Mouse (Mus musculus): Measurements from ENCODE around the gene Akap6. TPM values are rescaled to one million over a fixed set of nuclear protein-coding genes. Genes with fewer than 3 reads are reported as not detected.

Akap6 gene
- polyA plus RNA-seq, 1 experiment from 2014 or later = 19.4 TPM

DNA sequence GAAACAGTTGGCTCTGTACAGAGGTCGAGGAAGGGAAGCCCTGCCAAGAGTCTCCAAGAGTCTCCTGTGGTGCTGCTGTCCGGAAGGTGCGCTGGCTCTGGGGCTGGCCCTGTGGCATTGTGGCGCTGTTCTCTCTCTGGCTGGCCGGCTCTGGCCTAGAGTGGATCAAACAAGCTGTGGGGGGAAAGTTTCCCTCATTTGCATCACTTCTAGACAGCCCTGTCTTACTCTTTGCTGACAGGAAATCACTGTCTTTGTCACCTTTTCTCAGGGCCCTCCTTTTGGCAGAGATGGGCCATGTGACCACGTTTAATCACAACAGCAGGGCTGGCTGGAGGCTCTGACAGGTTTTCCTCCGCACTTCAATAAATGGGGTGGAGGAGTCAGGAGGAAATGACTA, 333.6 kb downstream of the Akap6 start:
- no peak overlapping the region for H3K4me3 ChIP-seq

GRCm38 (mm10) chr12:53033404-53033913, 334.3 kb downstream of the Akap6 start:
- H3K4me2 ChIP-seq (replicated peaks) = peak overlapping the region; percentile 26
- ATAC-seq (replicated peaks) = peak; percentile 88
- H3K9me3 ChIP-seq = no peaks in the 10 kb centered on the region
- peaks cover 19% of the 10 kb centered on the region for H3K4me1 ChIP-seq
- H3K9ac ChIP-seq (replicated peaks) = no peak overlapping the region
- no peak overlapping the region for H3K4me3 ChIP-seq
- WGBS = 2% methylated on average over 14 of the region's 14 CpGs
- no peaks in the 10 kb centered on the region for H3K36me3 ChIP-seq
- peak overlapping the region; percentile 82 for H3K27ac ChIP-seq (replicated peaks)
- H3K27me3 ChIP-seq = no peaks in the 10 kb centered on the region

More for the DNA sequence above, 333.6 kb downstream of the Akap6 start:
- Histone ChIP-seq H3K36me3 (no peaks in the 10 kb centered on the region), H3K4me2 (replicated peaks) (no peak overlapping the region; the same call in 1 of the 2 replicates), H3K27ac (replicated peaks) (peak overlapping the region; percentile 82), H3K27me3 (no peaks in the 10 kb centered on the region), H3K9me3 (no peaks in the 10 kb centered on the region), H3K4me1 (peaks cover 19% of the 10 kb centered on the region), H3K9ac (replicated peaks) (no peak overlapping the region)
- ATAC-seq (replicated peaks) = peak; percentile 91
- 1% methylated on average over 7 of the region's 7 CpGs for WGBS

- 84% methylated on average over 5 of the region's 5 CpGs for WGBS
- no peak overlapping the region for H3K27ac ChIP-seq (replicated peaks)
- no peaks in the 10 kb centered on the region for H3K4me1 ChIP-seq
- no peaks in the 10 kb centered on the region for H3K9me3 ChIP-seq
- no peak overlapping the region for H3K9ac ChIP-seq (replicated peaks)
- H3K36me3 ChIP-seq = no peaks in the 10 kb centered on the region
- no peak overlapping the region for H3K4me2 ChIP-seq (replicated peaks)
- ATAC-seq (replicated peaks) = no peak
- H3K4me3 ChIP-seq = no peak overlapping the region
- no peaks in the 10 kb centered on the region for H3K27me3 ChIP-seq
Measured at GRCm38 (mm10) chr12:53040634-53041033, 341.5 kb downstream of the Akap6 start.

DNA sequence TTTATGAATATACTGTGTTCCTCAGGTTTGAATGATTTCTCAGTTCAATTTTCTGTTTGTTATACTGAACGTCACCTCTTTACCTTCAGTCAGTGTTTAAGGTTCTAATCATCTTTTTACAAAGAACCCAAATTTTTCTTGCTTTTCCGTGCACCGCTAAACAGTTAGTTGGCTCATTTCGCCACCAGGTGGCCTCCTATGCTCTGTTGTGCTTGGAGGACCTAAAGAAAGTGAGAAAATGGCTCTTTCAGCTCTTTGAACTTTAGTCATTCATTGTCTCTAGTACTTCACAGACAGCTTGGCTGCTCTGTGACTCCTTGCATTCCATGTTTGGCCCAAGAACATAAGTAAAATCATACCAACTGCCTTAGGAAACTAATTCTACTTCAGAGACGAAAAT, 343.6 kb downstream of the Akap6 start:
- Histone ChIP-seq H3K9ac (replicated peaks) (no peak overlapping the region), H3K27me3 (no peaks in the 10 kb centered on the region), H3K4me2 (replicated peaks) (no peak overlapping the region), H3K36me3 (no peaks in the 10 kb centered on the region), H3K9me3 (no peaks in the 10 kb centered on the region), H3K4me3 (no peak overlapping the region), H3K4me1 (no peaks in the 10 kb centered on the region), H3K27ac (replicated peaks) (no peak overlapping the region)
- WGBS = 15% methylated on average over 5 of the region's 5 CpGs
- 0 out of 2 replicates have a peak, but pooled peaks have one; percentile 16 for ATAC-seq (replicated peaks)

DNA sequence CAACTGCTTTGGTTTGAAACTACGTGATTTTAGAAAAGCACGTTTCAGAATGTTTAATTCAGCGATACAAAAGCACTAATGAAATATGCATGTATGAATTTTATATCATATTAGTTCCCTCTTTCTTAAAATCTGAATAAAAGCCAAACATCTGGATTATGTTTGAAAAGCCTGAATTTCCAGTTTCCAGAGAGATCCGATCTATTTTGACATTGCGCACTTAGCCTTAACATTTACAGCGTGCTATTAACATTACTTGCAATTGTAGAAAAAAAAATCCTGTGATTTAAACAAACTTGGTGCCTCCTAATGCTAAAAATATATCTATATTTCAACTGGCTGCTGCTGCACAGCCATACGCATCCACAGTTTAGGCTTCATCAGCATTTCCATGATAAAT, 358.4 kb downstream of the Akap6 start:
- H3K36me3 ChIP-seq = no peaks in the 10 kb centered on the region
- H3K27me3 ChIP-seq = no peaks in the 10 kb centered on the region
- H3K9ac ChIP-seq (replicated peaks) = no peak overlapping the region
- WGBS = 82% methylated on average over 7 of the region's 7 CpGs
- H3K4me2 ChIP-seq (replicated peaks) = no peak overlapping the region
- peaks cover 31% of the 10 kb centered on the region for H3K4me1 ChIP-seq
- H3K9me3 ChIP-seq = no peaks in the 10 kb centered on the region
- H3K4me3 ChIP-seq = no peak overlapping the region
- no peak for ATAC-seq (replicated peaks)
- no peak overlapping the region for H3K27ac ChIP-seq (replicated peaks)

- WGBS = 7% methylated on average over 6 of the region's 6 CpGs
- H3K27me3 ChIP-seq = no peaks in the 10 kb centered on the region
- no peak overlapping the region for H3K4me3 ChIP-seq
- H3K4me1 ChIP-seq = peaks cover 58% of the 10 kb centered on the region
- peak overlapping the region; percentile 47; the same call in 1 of the 2 replicates for H3K27ac ChIP-seq (replicated peaks)
- H3K9me3 ChIP-seq = no peaks in the 10 kb centered on the region
- no peaks in the 10 kb centered on the region for H3K36me3 ChIP-seq
- ATAC-seq (replicated peaks) = no peak
- H3K4me2 ChIP-seq (replicated peaks) = no peak overlapping the region
- H3K9ac ChIP-seq (replicated peaks) = no peak overlapping the region
Measured at GRCm38 (mm10) chr12:53060903-53061302, 361.7 kb downstream of the Akap6 start.

DNA sequence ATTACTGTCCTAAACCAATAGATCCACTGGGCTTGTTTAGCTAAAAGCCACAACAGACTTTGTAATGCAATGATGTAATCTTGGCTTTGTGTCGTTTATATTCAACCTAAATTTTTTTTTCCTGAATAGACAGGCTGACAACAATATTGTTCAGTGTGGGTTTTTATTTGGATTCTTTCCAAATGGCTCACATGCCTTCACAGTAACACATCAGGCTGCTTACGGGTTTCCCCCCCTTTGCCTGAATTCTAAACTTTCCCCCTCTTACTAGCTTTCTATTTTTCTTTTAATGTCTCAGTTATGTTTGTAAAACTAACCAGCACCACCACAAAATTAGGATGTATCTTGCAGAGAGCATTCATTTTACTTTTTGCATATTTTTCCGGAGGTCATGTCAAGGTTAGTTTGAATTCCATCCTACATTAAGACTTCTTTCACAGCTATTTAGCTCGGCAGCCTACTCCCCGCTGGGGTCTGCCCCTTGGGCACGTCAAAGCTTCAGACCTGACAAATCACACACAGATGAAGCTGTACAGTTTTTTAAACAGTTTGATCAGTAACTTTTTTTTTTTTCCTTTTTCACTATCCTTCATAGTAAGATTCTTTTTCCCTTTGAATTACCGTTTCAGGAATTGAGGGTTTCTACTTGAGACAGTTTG, 362.4 kb downstream of the Akap6 start:
- H3K27me3 ChIP-seq = no peaks in the 10 kb centered on the region
- no peak overlapping the region for H3K4me3 ChIP-seq
- no peak overlapping the region for H3K4me2 ChIP-seq (replicated peaks)
- 0 out of 2 replicates have a peak overlapping the region, but pooled peaks have one; percentile 1 for H3K27ac ChIP-seq (replicated peaks)
- 4% methylated on average over 7 of the region's 7 CpGs for WGBS
- peaks cover 62% of the 10 kb centered on the region for H3K4me1 ChIP-seq
- no peak overlapping the region for H3K9ac ChIP-seq (replicated peaks)
- H3K36me3 ChIP-seq = no peaks in the 10 kb centered on the region
- H3K9me3 ChIP-seq = no peaks in the 10 kb centered on the region
- peak; percentile 51; the same call in 1 of the 2 replicates for ATAC-seq (replicated peaks)

- peak; percentile 51; the same call in 1 of the 2 replicates for ATAC-seq (replicated peaks)
- no peak overlapping the region for H3K4me2 ChIP-seq (replicated peaks)
- H3K27me3 ChIP-seq = no peaks in the 10 kb centered on the region
- no peaks in the 10 kb centered on the region for H3K9me3 ChIP-seq
- WGBS = 4% methylated on average over 9 of the region's 9 CpGs
- H3K4me3 ChIP-seq = no peak overlapping the region
- no peaks in the 10 kb centered on the region for H3K36me3 ChIP-seq
- H3K9ac ChIP-seq (replicated peaks) = no peak overlapping the region
- H3K4me1 ChIP-seq = peaks cover 59% of the 10 kb centered on the region
- H3K27ac ChIP-seq (replicated peaks) = 0 out of 2 replicates have a peak overlapping the region, but pooled peaks have one; percentile 24
Measured at GRCm38 (mm10) chr12:53063003-53063402, 363.8 kb downstream of the Akap6 start.

GRCm38 (mm10) chr12:53064241-53064760, 365.1 kb downstream of the Akap6 start:
- 20% methylated on average over 4 of the region's 4 CpGs for WGBS
- Histone ChIP-seq H3K4me2 (replicated peaks) (no peak overlapping the region), H3K36me3 (no peaks in the 10 kb centered on the region), H3K9me3 (no peaks in the 10 kb centered on the region), H3K4me3 (no peak overlapping the region), H3K4me1 (peaks cover 56% of the 10 kb centered on the region), H3K27ac (replicated peaks) (0 out of 2 replicates have a peak overlapping the region, but pooled peaks have one; percentile 37), H3K27me3 (no peaks in the 10 kb centered on the region), H3K9ac (replicated peaks) (no peak overlapping the region)
- no peak; the same call in 1 of the 2 replicates for ATAC-seq (replicated peaks)

DNA sequence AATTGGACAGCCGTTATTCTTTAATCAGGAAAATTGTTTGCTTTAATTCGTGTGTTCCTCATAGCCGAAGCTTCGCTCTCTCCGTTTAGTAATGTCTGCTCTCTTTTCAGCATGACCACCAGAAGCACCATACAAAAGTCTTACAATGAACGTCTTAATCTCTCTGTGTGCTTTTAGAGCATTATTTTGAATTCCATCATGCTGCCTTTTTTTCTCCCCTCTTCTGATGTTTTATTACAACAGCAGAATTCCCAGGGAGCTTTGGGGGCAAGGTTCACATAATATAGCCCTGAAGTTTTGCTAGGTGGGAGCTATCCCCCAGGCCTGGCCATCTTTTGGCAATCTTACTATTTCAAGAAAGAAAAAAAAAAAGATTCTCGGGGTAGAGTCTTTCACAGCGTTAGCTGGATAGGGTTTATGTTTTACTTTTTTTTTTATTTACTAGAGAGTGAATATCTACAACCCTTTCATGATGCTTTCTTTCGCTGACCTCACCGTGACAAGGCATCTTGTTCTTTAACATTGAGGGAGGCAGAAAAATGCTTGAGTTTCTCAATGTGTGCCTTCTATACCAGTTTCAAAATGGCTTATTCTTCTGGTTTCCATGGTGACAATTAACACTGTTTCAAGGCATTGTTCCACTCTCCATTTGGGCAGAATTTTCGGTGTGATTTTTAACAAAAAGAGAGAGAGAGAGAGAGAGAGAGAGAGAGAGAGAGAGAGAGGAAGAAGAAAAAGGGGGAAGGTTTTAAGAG, 366.0 kb downstream of the Akap6 start:
- no peaks in the 10 kb centered on the region for H3K9me3 ChIP-seq
- H3K27me3 ChIP-seq = no peaks in the 10 kb centered on the region
- H3K4me2 ChIP-seq (replicated peaks) = no peak overlapping the region
- ATAC-seq (replicated peaks) = no peak
- H3K36me3 ChIP-seq = no peaks in the 10 kb centered on the region
- peak overlapping the region; percentile 37; the same call in 1 of the 2 replicates for H3K27ac ChIP-seq (replicated peaks)
- peaks cover 55% of the 10 kb centered on the region for H3K4me1 ChIP-seq
- WGBS = 4% methylated on average over 11 of the region's 11 CpGs
- no peak overlapping the region for H3K9ac ChIP-seq (replicated peaks)
- no peak overlapping the region for H3K4me3 ChIP-seq

DNA sequence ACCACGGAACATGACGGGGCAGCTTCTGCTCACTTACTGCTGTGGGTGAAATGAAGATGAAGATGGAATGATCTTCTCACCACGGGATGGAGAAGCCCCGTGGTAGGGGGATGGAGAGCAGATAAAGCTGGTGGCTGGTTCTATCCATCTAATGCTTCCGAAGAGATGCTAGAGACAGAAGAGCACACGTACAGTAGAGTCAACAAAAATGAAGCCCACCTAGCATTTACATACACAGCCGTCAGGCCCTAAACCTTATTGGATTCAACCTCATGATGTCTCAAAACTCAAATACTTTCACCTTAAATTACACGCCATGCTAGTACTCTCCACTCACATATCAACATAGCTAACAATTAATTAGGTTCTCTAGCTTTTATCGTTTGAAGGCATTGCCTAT, 367.1 kb downstream of the Akap6 start:
- Histone ChIP-seq H3K4me1 (peaks cover 44% of the 10 kb centered on the region), H3K9me3 (no peaks in the 10 kb centered on the region), H3K4me2 (replicated peaks) (no peak overlapping the region), H3K27me3 (no peaks in the 10 kb centered on the region), H3K9ac (replicated peaks) (no peak overlapping the region), H3K36me3 (no peaks in the 10 kb centered on the region), H3K27ac (replicated peaks) (no peak overlapping the region), H3K4me3 (no peak overlapping the region)
- no peak for ATAC-seq (replicated peaks)
- 68% methylated on average over 9 of the region's 9 CpGs for WGBS

DNA sequence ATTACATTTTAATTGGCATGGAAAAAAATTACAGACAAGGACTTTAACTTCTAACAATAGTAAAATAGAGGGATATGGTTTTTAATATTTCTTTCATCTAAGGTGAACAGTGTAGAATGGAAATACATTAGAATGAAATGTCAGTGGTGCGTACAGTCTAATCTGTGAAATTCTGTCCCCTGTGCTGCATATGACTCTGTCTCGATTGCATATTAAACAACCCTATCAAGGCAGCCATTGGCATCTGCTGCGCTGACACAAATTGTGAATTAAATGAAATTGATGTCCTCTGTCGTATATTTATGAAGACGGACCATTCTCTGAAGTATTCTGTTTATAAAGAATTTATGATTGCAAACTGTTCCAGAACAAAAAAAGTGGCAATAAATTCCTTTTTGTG, 371.7 kb downstream of the Akap6 start:
- H3K4me3 ChIP-seq = no peak overlapping the region
- no peak overlapping the region for H3K9ac ChIP-seq (replicated peaks)
- H3K27ac ChIP-seq (replicated peaks) = no peak overlapping the region
- no peaks in the 10 kb centered on the region for H3K27me3 ChIP-seq
- peaks cover 3% of the 10 kb centered on the region; the same call in 1 of the 2 replicates for H3K36me3 ChIP-seq
- H3K4me2 ChIP-seq (replicated peaks) = no peak overlapping the region
- H3K4me1 ChIP-seq = peaks cover 4% of the 10 kb centered on the region; the same call in 1 of the 2 replicates
- H3K9me3 ChIP-seq = no peaks in the 10 kb centered on the region
- ATAC-seq (replicated peaks) = no peak
- WGBS = 61% methylated on average over 5 of the region's 5 CpGs
